Mouse (Mus musculus): ENCODE data around the gene Mtor.

- TF ChIP-seq POLR2A (IDR thresholded peaks at IDR 0.05; ENCODE audit: borderline replicate concordance, extremely low read depth, low read depth, low read length) (no peak), CTCF (IDR thresholded peaks at IDR 0.05; ENCODE audit: insufficient read depth, low read length) (no peak)
Measured at GRCm38 (mm10) chr4:148460656-148461284, 12.4 kb downstream of the Mtor start.

All from lung, adult 2 months (tissue).